25 mouse cellular contexts compared by ENCODE assay signal in the genomic region with DNA sequence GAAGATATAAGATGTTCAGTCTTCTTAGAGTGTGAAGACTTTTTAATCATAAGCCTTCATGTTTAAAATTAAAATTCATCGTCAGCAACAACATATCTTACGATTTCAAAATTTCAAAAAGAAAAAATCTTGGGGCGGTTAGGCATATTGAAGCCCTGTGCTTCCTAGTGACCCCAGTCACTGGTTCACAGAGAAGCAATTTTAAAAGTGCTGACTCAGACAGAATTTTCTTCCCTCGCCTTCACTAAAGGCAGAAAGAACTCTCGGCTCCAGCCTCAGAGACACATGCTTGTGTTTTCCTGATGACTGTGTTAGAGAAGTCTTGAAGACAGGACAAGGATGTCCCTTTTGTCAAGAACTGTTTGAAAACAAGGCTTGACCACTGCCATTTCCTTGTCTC.
"Had no signal": no experiment of that assay in that cellular context is flagged by ENCODE, and none has a peak within 500 bp of the region (broad histone marks: within the 10 kb centered on the region; RNA-seq: fewer than 3 reads in every experiment).

No protein-coding gene starts in this region.

- ATAC-seq: hindbrain, embryonic 16.5 days; inflammation-experienced regulatory T-cells, adult 6 months; intestine, embryonic 15.5 days; intestine, postnatal 0 days had no signal

- H3K4me3 ChIP-seq: heart, embryonic 10.5 days; heart, embryonic 12.5 days; hindbrain, embryonic 10.5 days; hindbrain, embryonic 12.5 days; intestine, embryonic 15.5 days; layer of hippocampus, adult 2 months; left cerebral cortex, adult 2 months; limb, embryonic 13.5 days; limb, embryonic 15.5 days had no signal

- H3K4me1 ChIP-seq: heart, embryonic 10.5 days; heart, embryonic 12.5 days; hindbrain, embryonic 10.5 days; hindbrain, embryonic 12.5 days; intestine, embryonic 15.5 days; limb, embryonic 13.5 days; limb, embryonic 15.5 days had no signal

- H3K27me3 ChIP-seq: heart, embryonic 12.5 days; hindbrain, embryonic 12.5 days; intestine, embryonic 15.5 days; limb, embryonic 13.5 days; limb, embryonic 15.5 days had no signal

- DNase-seq: gastrocnemius, postnatal 14 days; heart, adult 18-20 months; heart, postnatal 10 days; heart, postnatal 4 days; kidney, adult 18-20 months; kidney, adult 8-10 months; kidney, postnatal 10 days; kidney, postnatal 25 days; kidney, postnatal 4 days; left cerebral cortex, postnatal 4 days had no signal

- H3K9ac ChIP-seq: heart, embryonic 12.5 days; hindbrain, embryonic 12.5 days; hindbrain, embryonic 14.5 days; intestine, embryonic 15.5 days; limb, embryonic 13.5 days; limb, embryonic 15.5 days; liver, embryonic 14.5 days had no signal

- H3K9me3 ChIP-seq: heart, embryonic 10.5 days; heart, embryonic 12.5 days; hindbrain, embryonic 10.5 days; hindbrain, embryonic 12.5 days; intestine, embryonic 15.5 days; limb, embryonic 13.5 days; limb, embryonic 15.5 days had no signal

- H3K4me2 ChIP-seq: heart, embryonic 12.5 days; hindbrain, embryonic 12.5 days; hindbrain, embryonic 14.5 days; intestine, embryonic 15.5 days; limb, embryonic 13.5 days; limb, embryonic 15.5 days; liver, embryonic 11.5 days had no signal

- H3K27ac ChIP-seq: heart, embryonic 10.5 days; hindbrain, embryonic 10.5 days; hindbrain, embryonic 12.5 days; hindbrain, embryonic 14.5 days; intestine, embryonic 15.5 days; layer of hippocampus, adult 2 months; left cerebral cortex, adult 2 months; limb, embryonic 13.5 days; limb, embryonic 15.5 days; liver, embryonic 14.5 days had no signal

- H3K36me3 ChIP-seq: heart, embryonic 10.5 days; heart, embryonic 12.5 days; hindbrain, embryonic 10.5 days; hindbrain, embryonic 12.5 days; intestine, embryonic 15.5 days; limb, embryonic 13.5 days; limb, embryonic 15.5 days had no signal
